Mouse (Mus musculus) bone marrow, adult 2 months (tissue): ENCODE measurements around the gene Phldb2. TPM values are rescaled to one million over a fixed set of nuclear protein-coding genes. Genes with fewer than 3 reads are reported as not detected.

ENCODE experiments used
- H3K27ac ChIP-seq: fragments of 200-500 bp; 2 replicates; pipeline ENCODE4 v1.5.1; 2012; ENCODE audit warnings: low read depth, mild to moderate bottlenecking, control low read depth, inconsistent platforms, low read length; ENCODE audit not compliant: control insufficient read depth, poor library complexity, insufficient read depth
- H3K4me1 ChIP-seq: fragments of 200-500 bp; 2 replicates; pipeline ENCODE4 v1.6.1; 2011; ENCODE audit warnings: low read length; ENCODE audit not compliant: control insufficient read depth, insufficient read depth
- H3K4me3 ChIP-seq: fragments of 200-500 bp; replicated peaks from 2 replicates; pipeline ENCODE3; 2011; ENCODE audit warnings: mild to moderate bottlenecking, low read depth, low read length, control low read depth; ENCODE audit not compliant: control insufficient read depth
- CTCF ChIP-seq: fragments of 200-500 bp; IDR thresholded peaks from 2 replicates; pipeline ENCODE4 v1.5.1; 2011; ENCODE audit warnings: low read length, control low read depth; ENCODE audit not compliant: control insufficient read depth, insufficient read depth
- POLR2A ChIP-seq: fragments of 200-500 bp; IDR thresholded peaks from 2 replicates; pipeline ENCODE4 v1.6.1; 2011; ENCODE audit warnings: low read depth, mild to moderate bottlenecking, control low read depth, low read length, borderline replicate concordance; ENCODE audit not compliant: control insufficient read depth
- WGBS: fragments of 180-500 bp; shearing (Covaris S2); methylation state at CpG from one replicate; pipeline ENCODE4 v1.1.7; 2018; 5-methylcytosine and 5-hydroxymethylcytosine counted together
- polyA plus RNA-seq: library from polyadenylated mRNA; stranded (reverse); fragments of >200 nt; gene quantifications from 2 replicates; pipeline ENCODE4 v1.2.4, GENCODE M21; 2011; ENCODE audit warnings: low replicate concordance; ENCODE audit not compliant: missing spikeins, insufficient read depth, insufficient read length

Gene Phldb2
- polyA plus RNA-seq, 1 experiment: 3.7 TPM

DNA sequence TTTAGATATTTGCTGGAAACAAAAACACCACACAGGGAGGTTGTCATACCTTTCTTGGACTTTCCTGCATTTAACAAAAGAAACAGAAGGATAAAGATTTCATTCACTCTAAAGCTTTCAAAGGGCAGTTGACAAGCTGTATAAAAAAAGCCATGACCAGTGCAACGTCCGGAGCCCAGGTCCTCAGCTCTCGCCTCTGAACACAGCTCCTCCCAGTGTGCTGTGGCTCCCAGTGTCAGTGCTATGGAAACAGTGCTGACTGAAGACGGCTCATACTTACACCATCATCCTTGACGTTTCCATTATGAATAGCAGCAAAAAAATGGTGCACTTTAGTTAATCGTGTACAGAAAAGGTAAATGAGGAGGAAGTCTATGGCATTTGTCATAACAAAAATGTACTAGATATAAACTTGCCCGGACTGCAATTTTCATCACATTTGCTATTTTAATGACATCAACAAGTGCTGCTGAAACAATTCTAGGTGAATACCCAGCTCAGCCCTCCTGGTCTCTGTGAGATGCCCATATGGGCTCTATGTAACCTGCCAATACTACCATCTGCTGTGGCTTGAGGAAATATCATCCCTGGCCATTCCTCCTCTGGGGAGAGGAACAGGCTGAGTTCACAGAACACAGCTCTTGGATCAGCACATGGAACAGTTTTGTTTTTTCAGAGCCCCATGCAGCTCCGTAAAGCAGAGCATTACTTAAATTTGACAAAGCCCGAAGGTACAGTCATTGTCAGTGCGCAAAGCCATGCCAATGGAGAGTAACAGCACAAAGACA, 185.4 kb downstream of the Phldb2 start:
- no peak for TF ChIP-seq CTCF
- TF ChIP-seq POLR2A: no peak
- H3K27ac ChIP-seq: no peak overlapping the region
- no peaks in the 10 kb centered on the region for H3K4me1 ChIP-seq
- 84% methylated on average over 10 of the region's 10 CpGs for WGBS
- H3K4me3 ChIP-seq: no peak overlapping the region

DNA sequence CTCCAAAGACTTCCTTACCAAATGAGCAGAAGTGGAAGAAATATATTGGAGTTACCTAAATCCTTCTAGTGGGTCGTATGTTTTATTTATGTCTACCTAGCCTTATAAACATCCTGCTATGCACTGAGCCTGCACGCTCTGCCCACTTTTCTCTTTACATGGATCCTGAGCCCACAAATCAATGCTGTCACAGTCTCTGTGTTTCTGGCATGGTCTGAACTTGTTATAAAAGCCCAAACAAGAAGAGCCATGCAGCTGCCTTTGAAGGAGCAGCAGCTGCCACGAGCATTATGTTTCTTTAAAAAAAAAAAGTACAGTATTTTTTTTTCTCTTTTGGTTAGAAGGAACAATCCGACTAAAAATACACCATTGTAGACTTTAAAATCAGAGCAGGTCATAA, 186.0 kb downstream of the Phldb2 start:
- H3K4me3 ChIP-seq: no peak overlapping the region
- WGBS: 68% methylated on average over 4 of the region's 4 CpGs
- TF ChIP-seq POLR2A: no peak
- no peak for TF ChIP-seq CTCF

DNA sequence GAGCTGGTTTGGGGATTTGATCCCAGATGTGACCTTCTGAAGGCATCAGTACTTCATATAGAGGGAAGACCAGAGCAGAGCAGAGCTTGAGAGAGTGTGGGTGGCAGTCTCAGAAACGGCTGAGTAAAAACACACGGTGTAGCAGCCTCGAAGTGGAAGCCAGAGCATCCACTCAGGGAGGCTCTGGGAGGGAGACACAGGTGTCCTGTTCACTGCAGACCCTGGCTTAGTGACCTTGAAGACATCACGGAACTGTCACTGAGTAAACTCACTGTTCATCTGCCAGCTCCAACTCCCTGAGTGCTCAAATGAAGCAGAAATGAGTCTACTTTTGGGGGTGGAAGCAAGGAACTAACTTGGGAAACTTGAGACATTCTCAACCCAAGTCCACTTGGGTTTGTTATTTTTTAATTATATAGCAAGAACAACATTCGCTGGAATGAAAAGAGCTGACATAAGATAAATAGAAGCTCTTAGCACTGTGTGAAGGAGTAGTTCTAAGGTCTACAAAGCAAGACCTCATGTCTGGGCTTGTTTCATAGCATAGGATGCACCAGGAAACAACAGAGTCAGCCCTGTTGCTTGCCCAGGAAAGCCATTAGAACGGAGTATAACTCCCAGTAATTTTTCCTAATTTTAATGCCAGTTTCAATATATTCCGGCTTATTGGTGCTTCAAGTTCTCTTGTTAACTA, 187.4 kb downstream of the Phldb2 start:
- WGBS: 82% methylated on average over 7 of the region's 7 CpGs
- Histone ChIP-seq H3K4me1 (no peaks in the 10 kb centered on the region), H3K4me3 (no peak overlapping the region), H3K27ac (no peak overlapping the region)
- TF ChIP-seq POLR2A (no peak), CTCF (no peak)

More for the DNA sequence above, 186.0 kb downstream of the Phldb2 start:
- no peak overlapping the region for H3K27ac ChIP-seq
- H3K4me1 ChIP-seq: no peaks in the 10 kb centered on the region

DNA sequence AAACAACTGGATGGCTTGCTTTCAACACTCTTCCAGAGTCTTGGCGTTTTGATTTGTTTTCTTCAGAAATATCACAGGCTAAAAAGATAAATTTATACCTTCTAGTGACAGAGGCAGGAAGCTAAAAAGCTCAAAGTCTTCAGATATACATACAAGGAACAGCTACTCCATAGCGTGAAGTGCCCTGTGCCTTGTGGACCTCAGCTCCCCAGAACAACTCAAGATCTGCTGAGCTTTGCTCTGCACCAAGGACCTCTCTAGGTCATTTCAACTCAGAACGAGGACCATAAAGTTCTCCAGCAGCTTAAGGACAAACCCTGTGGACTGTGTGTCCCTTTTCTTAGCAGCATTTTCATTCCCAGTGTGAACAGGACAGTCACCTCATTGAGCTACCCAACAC, 188.3 kb downstream of the Phldb2 start:
- H3K27ac ChIP-seq: no peak overlapping the region
- WGBS: 76% methylated on average over 3 of the region's 3 CpGs
- no peaks in the 10 kb centered on the region for H3K4me1 ChIP-seq
- no peak overlapping the region for H3K4me3 ChIP-seq
- TF ChIP-seq POLR2A: no peak
- TF ChIP-seq CTCF: no peak

DNA sequence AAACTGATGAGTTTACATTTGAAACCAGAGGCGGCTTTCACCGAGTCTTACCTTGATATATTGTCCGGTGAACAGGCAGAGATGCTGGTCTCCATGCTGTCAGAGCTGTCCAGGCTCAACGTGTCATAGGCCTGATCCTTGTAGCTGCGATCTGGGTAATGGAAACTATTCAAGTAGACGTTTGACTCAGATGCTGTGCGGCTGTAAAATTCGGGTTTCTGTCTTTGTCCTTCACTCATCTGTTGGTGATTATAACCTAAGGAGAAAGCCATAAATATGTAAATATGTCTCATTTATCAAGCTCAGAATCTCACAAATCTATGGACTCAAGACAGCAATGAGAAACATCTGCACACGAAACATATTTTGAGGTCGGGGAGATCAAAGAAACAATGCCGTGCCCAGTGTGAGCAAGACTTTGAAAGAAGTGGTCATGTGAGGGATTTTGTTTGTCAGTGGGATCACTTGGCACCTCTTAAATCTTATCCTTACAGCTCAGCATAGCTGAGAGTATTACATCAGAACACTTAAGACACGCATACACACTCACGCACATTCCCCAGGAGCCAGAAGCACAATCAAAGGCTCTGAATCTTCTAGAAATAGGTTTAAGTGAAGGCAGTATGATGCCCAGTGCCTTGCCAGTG, 190.4 kb downstream of the Phldb2 start:
- H3K4me1 ChIP-seq: no peaks in the 10 kb centered on the region; the same call in 1 of the 2 replicates
- H3K4me3 ChIP-seq: no peak overlapping the region
- no peak overlapping the region for H3K27ac ChIP-seq
- 83% methylated on average over 13 of the region's 13 CpGs for WGBS
- TF ChIP-seq POLR2A (no peak), CTCF (no peak)

DNA sequence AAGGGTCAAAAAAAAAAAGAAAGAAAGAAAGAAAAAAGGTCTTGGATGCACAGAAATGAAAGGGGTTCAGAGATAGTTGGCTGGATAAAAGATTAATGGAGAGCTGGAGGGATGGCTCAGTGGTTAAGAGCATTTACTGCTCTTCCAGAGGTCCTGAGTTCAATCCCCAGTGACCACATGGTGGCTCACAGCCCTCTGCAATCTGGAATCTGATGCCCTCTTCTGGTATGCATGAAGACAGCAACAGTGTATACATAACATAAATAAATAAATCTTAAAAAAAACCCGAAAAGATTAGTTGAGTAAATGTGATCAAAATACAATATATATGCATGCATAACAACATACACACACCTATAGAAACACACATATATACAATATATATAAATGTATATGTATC, 192.0 kb downstream of the Phldb2 start:
- Histone ChIP-seq H3K4me3 (no peak overlapping the region), H3K4me1 (no peaks in the 10 kb centered on the region; the same call in 1 of the 2 replicates), H3K27ac (no peak overlapping the region)
- WGBS: 37% methylated on average over 1 of the region's 1 CpGs
- 0 out of 2 replicates have a peak, but pooled peaks have one; percentile 11 for TF ChIP-seq CTCF
- no peak for TF ChIP-seq POLR2A

DNA sequence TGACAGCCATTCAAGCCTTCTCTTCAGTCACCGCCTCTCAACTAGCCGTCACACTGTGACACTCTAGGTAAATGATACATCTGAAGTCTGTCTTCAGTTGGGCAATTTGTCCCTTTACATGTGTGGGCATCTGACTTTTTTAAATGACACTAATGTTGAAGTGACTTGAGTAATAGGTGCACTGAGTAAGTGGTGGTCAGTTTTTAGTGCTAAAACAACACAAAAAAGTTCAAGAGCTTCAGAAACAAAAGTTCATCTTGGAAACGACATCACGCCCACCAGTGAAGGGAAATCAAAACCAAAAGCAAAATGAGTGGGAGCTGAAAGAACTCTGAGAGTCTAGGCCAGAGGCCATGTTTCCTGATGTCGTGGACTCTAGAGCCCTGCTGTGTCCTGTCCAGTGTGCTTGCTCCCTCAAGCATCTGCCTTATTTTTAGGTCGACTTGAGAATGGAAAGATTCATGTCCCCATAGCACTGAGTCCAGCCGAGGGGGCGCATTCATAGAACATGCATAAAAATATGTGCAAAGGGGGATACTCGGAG, 194.6 kb downstream of the Phldb2 start:
- WGBS: 76% methylated on average over 9 of the region's 9 CpGs
- H3K4me1 ChIP-seq: no peaks in the 10 kb centered on the region; the same call in 1 of the 2 replicates
- no peak overlapping the region for H3K4me3 ChIP-seq
- TF ChIP-seq CTCF: no peak
- TF ChIP-seq POLR2A: no peak
- H3K27ac ChIP-seq: no peak overlapping the region
